Mouse (Mus musculus): ENCODE results near the gene Clhc1. TPM values are rescaled to one million over a fixed set of nuclear protein-coding genes. Genes with fewer than 3 reads are reported as not detected.

Gene Clhc1
- polyA plus RNA-seq, 1 experiment = not detected

DNA sequence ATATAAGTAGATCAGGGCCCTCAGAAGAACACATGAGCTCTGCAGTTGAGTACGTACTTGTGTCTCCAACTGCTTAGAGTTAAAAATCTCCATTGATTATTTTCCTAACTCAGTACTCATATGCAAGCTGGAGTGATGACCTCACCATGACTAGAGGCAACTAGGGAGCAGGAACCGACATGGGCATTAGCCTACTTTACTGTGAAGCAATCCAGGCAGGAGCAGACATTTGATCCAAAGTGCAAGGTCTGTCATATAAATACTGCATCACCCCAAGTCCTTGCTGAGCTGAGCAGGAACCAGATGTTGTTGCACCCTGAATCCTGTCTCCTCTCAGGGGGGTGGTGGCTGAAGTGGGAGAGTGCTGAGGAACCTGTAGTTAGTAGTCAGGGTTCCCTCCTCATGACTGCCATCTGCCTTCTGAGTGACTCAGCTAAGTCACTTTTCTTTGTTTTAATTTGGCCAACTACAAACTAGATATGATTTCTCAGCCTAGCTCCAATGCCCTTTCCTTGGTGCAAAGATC is 59.8 kb downstream of the Clhc1 start:
- H3K4me1 ChIP-seq = peaks cover 23% of the 10 kb centered on the region
- H3K36me3 ChIP-seq (replicated peaks; ENCODE audit: low read length) = no peaks in the 10 kb centered on the region
- peaks cover 10% of the 10 kb centered on the region for H3K27me3 ChIP-seq (replicated peaks)
- peaks cover 4% of the 10 kb centered on the region; the same call in 1 of the 2 replicates for H3K9me3 ChIP-seq
- no peak overlapping the region for H3K4me3 ChIP-seq (replicated peaks)
- TF ChIP-seq GATA1 (IDR thresholded peaks at IDR 0.05; ENCODE audit: borderline replicate concordance, low read length) (no peak), FLI1 (IDR thresholded peaks at IDR 0.05; ENCODE audit: low read length) (no peak)

GRCm38 (mm10) chr11:29609756-29610468 is 62.2 kb downstream of the Clhc1 start:
- Histone ChIP-seq H3K36me3 (replicated peaks; ENCODE audit: low read length) (no peaks in the 10 kb centered on the region), H3K9me3 (peaks cover 4% of the 10 kb centered on the region; the same call in 1 of the 2 replicates), H3K27me3 (replicated peaks) (peaks cover 11% of the 10 kb centered on the region), H3K4me3 (replicated peaks) (no peak overlapping the region), H3K4me1 (peaks cover 23% of the 10 kb centered on the region)
- no peak for TF ChIP-seq FLI1 (IDR thresholded peaks at IDR 0.05; ENCODE audit: low read length)
- no peak for TF ChIP-seq GATA1 (IDR thresholded peaks at IDR 0.05; ENCODE audit: borderline replicate concordance, low read length)

DNA sequence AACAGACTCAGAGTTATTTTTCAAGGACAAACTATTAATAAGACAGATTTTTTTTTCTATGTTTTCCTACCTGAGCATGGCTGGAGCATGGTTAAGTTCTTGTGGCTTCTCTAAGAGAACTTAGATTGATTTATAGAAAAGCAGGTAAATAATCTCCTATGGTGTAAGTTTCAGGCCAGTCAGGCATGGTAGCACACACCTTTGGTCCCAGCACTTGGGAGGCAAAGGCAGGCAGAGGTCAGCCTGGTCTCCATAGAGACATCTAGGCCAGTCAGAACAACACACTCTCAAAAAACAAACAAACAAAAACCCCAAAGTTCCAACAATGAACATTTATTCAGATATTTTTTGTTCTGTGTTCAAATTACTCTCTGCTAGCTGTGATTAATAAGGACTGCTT is 64.3 kb downstream of the Clhc1 start:
- no peaks in the 10 kb centered on the region for H3K36me3 ChIP-seq (replicated peaks; ENCODE audit: low read length)
- H3K27me3 ChIP-seq (replicated peaks) = peaks cover 9% of the 10 kb centered on the region
- no peak overlapping the region for H3K4me3 ChIP-seq (replicated peaks)
- H3K4me1 ChIP-seq = peaks cover 23% of the 10 kb centered on the region
- H3K9me3 ChIP-seq = peaks cover 2% of the 10 kb centered on the region; the same call in 1 of the 2 replicates
- TF ChIP-seq FLI1 (IDR thresholded peaks at IDR 0.05; ENCODE audit: low read length) (no peak), GATA1 (IDR thresholded peaks at IDR 0.05; ENCODE audit: borderline replicate concordance, low read length) (no peak)

DNA sequence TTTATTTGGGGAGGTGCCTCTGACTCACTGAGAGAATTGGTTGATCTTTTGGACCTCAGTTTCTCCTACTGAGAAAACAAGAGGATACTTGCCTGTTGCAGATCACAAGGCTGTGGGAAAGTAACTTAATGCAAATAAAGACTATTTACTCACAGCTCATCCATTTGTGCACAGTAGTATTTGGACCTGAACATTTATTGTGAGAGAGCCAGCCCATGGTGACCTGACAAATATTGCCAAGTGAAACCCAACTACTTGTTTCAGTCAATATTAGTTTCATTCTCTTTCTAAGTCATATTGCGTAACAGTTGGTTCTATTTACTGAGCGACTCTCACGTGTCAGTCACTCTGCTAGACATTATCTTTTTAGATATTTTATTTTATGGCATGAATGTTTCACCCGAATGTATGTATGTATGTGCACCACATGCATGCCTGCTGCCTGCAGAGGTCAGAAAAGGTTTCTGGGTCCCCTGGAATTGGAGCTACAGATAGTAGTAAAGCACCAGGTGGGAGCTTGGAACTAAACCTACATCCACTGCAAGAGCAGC is 65.5 kb downstream of the Clhc1 start:
- Histone ChIP-seq H3K4me3 (replicated peaks) (no peak overlapping the region), H3K36me3 (replicated peaks; ENCODE audit: low read length) (no peaks in the 10 kb centered on the region)

DNA sequence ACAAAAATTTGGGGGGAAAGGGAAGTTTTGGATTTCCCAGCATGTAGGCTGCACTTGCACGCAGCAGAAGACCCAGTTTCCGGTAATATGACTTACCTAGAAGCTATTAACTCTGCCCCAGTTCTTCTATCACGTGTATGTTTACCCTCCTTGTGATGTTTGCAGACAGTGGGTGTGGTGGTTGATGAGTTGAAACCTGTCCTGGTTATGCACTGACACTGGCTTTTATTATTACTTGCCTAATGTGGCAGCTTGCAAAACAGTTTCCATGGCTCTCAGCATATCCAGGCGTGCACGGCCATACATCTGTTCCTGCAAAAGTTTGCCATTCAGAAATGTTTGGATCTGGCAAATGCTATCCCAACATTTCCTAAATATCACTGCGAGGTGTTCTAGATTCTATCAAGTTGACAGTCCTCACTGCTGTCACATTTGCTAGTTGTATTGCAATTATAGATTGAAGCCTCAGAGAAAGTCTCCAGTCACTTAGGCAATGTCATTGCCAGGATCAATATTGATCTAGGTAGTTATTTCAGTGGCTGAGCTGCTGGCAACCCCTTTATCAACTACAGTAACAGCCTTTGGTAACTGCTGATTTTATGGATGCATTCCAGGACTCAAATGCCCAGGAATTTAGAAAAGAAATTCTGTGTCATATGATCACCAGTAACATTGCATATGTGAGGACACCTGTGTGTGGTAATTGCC is 66.6 kb downstream of the Clhc1 start:
- H3K4me3 ChIP-seq (replicated peaks) = no peak overlapping the region
- TF ChIP-seq FLI1 (IDR thresholded peaks at IDR 0.05; ENCODE audit: low read length) (no peak), GATA1 (IDR thresholded peaks at IDR 0.05; ENCODE audit: borderline replicate concordance, low read length) (no peak)
- H3K36me3 ChIP-seq (replicated peaks; ENCODE audit: low read length) = no peaks in the 10 kb centered on the region
- H3K9me3 ChIP-seq = no peaks in the 10 kb centered on the region
- peaks cover 11% of the 10 kb centered on the region for H3K27me3 ChIP-seq (replicated peaks)
- H3K4me1 ChIP-seq = peaks cover 11% of the 10 kb centered on the region

More for the DNA sequence above, 65.5 kb downstream of the Clhc1 start:
- Histone ChIP-seq H3K27me3 (replicated peaks) (peaks cover 11% of the 10 kb centered on the region), H3K9me3 (no peaks in the 10 kb centered on the region), H3K4me1 (peaks cover 16% of the 10 kb centered on the region)
- TF ChIP-seq GATA1 (IDR thresholded peaks at IDR 0.05; ENCODE audit: borderline replicate concordance, low read length) (no peak), FLI1 (IDR thresholded peaks at IDR 0.05; ENCODE audit: low read length) (no peak)

DNA sequence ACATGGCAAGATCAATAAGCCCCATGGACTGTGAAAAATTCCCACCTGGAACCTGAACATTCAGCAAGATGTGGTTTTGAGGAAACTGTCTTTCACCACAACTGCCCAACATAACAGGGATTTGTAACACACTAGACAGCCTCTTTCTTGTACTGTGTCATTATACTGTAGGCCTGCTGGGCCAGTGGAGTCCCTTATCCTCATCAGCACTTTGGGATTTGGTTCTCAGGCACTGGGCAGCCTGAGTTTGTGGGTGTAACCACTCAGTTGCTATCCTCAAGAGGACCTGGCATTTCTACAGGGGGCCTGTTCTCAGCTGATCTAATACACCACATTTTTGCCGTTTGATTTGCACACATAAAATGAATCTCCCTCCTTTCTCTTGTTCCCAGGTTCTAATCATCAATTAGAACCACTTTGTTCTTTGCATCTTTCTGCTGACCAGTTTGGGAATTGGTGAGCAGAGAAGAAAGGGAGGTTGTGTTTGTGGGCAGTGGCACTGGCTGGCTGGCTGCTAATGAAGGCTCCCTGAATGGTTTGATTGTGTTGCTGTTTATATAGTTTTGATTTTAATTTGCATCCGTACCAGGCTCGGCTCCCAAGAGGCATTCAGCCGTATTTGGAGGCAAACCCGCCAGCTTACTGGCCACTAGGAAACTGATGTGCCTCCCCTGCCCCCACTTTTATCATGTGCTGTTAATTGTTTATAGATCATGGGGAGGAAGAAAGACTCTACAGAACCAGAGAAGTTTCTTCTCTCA is 74.5 kb downstream of the Clhc1 start:
- Histone ChIP-seq H3K27me3 (replicated peaks) (peaks cover 15% of the 10 kb centered on the region), H3K4me3 (replicated peaks) (no peak overlapping the region), H3K36me3 (replicated peaks; ENCODE audit: low read length) (no peaks in the 10 kb centered on the region), H3K4me1 (0 out of 2 replicates have a peak, but pooled peaks cover 3% of the 10 kb centered on the region), H3K9me3 (no peaks in the 10 kb centered on the region)
- TF ChIP-seq FLI1 (IDR thresholded peaks at IDR 0.05; ENCODE audit: low read length) = no peak
- TF ChIP-seq GATA1 (IDR thresholded peaks at IDR 0.05; ENCODE audit: borderline replicate concordance, low read length) = no peak

GRCm38 (mm10) chr11:29623327-29623726 is 75.6 kb downstream of the Clhc1 start:
- H3K27me3 ChIP-seq (replicated peaks) = peaks cover 14% of the 10 kb centered on the region
- H3K36me3 ChIP-seq (replicated peaks; ENCODE audit: low read length) = no peaks in the 10 kb centered on the region
- TF ChIP-seq GATA1 (IDR thresholded peaks at IDR 0.05; ENCODE audit: borderline replicate concordance, low read length) (no peak), FLI1 (IDR thresholded peaks at IDR 0.05; ENCODE audit: low read length) (no peak)

DNA sequence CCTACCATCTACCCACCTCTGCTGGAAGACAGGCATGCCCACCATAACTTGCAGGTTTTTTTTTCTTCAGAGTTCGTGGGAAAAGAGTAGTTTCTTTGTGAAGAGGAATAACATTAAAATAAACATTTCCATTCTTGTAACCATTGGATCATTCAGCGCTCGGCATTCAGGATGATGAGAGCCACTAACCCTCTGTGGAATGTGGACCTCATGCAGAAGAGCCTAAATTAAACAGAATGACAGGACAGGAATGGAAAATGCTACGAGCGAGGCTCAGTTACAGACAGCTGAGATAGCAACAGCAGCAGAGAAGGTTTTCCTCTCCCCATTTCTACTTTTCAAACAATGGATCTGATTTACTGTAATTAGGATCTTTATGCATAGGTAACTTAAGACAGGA is 78.8 kb downstream of the Clhc1 start:
- Histone ChIP-seq H3K4me3 (replicated peaks) (no peak overlapping the region), H3K9me3 (no peaks in the 10 kb centered on the region), H3K27me3 (replicated peaks) (peaks cover 9% of the 10 kb centered on the region), H3K36me3 (replicated peaks; ENCODE audit: low read length) (no peaks in the 10 kb centered on the region), H3K4me1 (no peaks in the 10 kb centered on the region)
- TF ChIP-seq FLI1 (IDR thresholded peaks at IDR 0.05; ENCODE audit: low read length) (no peak), GATA1 (IDR thresholded peaks at IDR 0.05; ENCODE audit: borderline replicate concordance, low read length) (no peak)

More at GRCm38 (mm10) chr11:29623327-29623726, 75.6 kb downstream of the Clhc1 start:
- no peaks in the 10 kb centered on the region for H3K9me3 ChIP-seq
- no peaks in the 10 kb centered on the region for H3K4me1 ChIP-seq
- no peak overlapping the region for H3K4me3 ChIP-seq (replicated peaks)

- Histone ChIP-seq H3K4me1 (peaks cover 6% of the 10 kb centered on the region; the same call in 1 of the 2 replicates), H3K9me3 (no peaks in the 10 kb centered on the region), H3K36me3 (replicated peaks; ENCODE audit: low read length) (no peaks in the 10 kb centered on the region), H3K27me3 (replicated peaks) (no peaks in the 10 kb centered on the region), H3K4me3 (replicated peaks) (no peak overlapping the region)
- TF ChIP-seq FLI1 (IDR thresholded peaks at IDR 0.05; ENCODE audit: low read length) (no peak), GATA1 (IDR thresholded peaks at IDR 0.05; ENCODE audit: borderline replicate concordance, low read length) (no peak)
These were observed 80.0 kb downstream of the Clhc1 start for GRCm38 (mm10) chr11:29627706-29628105.

Other genes with a start within 250 kb of the Clhc1 start
- gene Ccdc88a, start 174.3 kb upstream of the Clhc1 start, polyA plus RNA-seq (2012; ENCODE audit: insufficient read depth, low replicate concordance) = 4.2 and 7.3 TPM in 2 replicates
- 7.7 TPM in 1 of 2 replicates, not detected in the other for gene Prorsd1, start 32.9 kb upstream of the Clhc1 start, polyA plus RNA-seq (2012; ENCODE audit: insufficient read depth, low replicate concordance)
- 2.6 TPM in 1 of 2 replicates, not detected in the other for gene Mtif2, start 21.5 kb upstream of the Clhc1 start, polyA plus RNA-seq (2012; ENCODE audit: insufficient read depth, low replicate concordance)
- 9.5 and 110 TPM in 2 replicates for gene Rps27a, start 159 bp downstream of the Clhc1 start, polyA plus RNA-seq (2012; ENCODE audit: insufficient read depth, low replicate concordance)
- 295 and 641 TPM in 2 replicates for gene Rtn4, start 145.0 kb downstream of the Clhc1 start, polyA plus RNA-seq (2012; ENCODE audit: insufficient read depth, low replicate concordance)